Mouse (Mus musculus) limb, embryonic 12.5 days (tissue): ENCODE measurements at regions not wholly inside any gene's neighbourhood (a gene's known extent, or its start where the extent isn't known, plus 50 kb on each side); places are given as distances from the start of the nearest gene placed in this dataset.

Experiments
- ATAC-seq: fragments of 200-750 bp; cut with Nextera tagmentation; 2 replicates; pipeline ENCODE4 v1.8.0; 2017; ENCODE audit warnings: low read depth, moderate TSS enrichment; ENCODE audit not compliant: insufficient number of reproducible peaks, insufficient read depth, low FRiP score, low TSS enrichment
- H3K27ac ChIP-seq: fragments of 300-500 bp; sonication (generic); 2 replicates; pipeline ENCODE4 v1.5.1; 2016; ENCODE audit warnings: mild to moderate bottlenecking, moderate library complexity
- H3K27me3 ChIP-seq: fragments of 300-500 bp; sonication (generic); 2 replicates; pipeline ENCODE4 v1.6.1; 2016; ENCODE audit warnings: mild to moderate bottlenecking, moderate library complexity
- H3K36me3 ChIP-seq: fragments of 300-500 bp; sonication (generic); 2 replicates; pipeline ENCODE4 v1.6.1; 2016; ENCODE audit warnings: mild to moderate bottlenecking, moderate library complexity
- H3K4me1 ChIP-seq: fragments of 300-500 bp; sonication (generic); replicated peaks from 2 replicates; pipeline ENCODE4 v1.6.1; 2016
- H3K4me2 ChIP-seq: fragments of 300-500 bp; sonication (generic); 2 replicates; pipeline ENCODE4 v1.6.1; 2016; ENCODE audit warnings: mild to moderate bottlenecking, moderate library complexity
- H3K4me3 ChIP-seq: fragments of 300-500 bp; sonication (generic); replicated peaks from 2 replicates; pipeline ENCODE4 v1.5.1; 2016; ENCODE audit warnings: mild to moderate bottlenecking
- H3K9ac ChIP-seq: fragments of 300-500 bp; sonication (generic); replicated peaks from 2 replicates; pipeline ENCODE4 v1.6.1; 2016; ENCODE audit warnings: mild to moderate bottlenecking, moderate library complexity
- H3K9me3 ChIP-seq: fragments of 300-500 bp; sonication (generic); 2 replicates; pipeline ENCODE4 v1.6.1; 2016; ENCODE audit warnings: mild to moderate bottlenecking, moderate library complexity
- WGBS: fragments of 180-500 bp; shearing (Covaris S2); methylation state at CpG from one replicate; pipeline ENCODE4 v1.1.7; 2016; 5-methylcytosine and 5-hydroxymethylcytosine counted together

DNA sequence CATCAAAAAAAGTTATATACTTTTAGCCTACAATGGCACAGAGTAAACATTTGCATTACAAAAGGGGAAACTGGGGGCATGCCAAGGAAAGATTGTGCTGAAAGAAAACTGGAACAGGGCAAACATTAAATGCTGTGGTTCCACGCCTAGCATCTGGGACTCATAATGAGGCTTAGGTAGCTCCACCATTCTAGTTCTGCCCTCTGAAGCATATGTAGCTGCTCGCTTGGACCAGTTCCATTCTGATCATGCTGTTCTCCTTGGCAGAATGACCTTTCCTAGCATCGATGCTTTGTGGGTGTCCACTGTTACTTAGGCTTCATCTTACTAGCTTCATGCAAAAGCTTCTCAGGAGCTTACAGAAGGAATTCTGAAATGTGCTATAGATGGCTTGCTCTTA is 276.3 kb downstream of the C1d start:
- no peak overlapping the region for H3K4me2 ChIP-seq
- WGBS, result 78% methylated on average over 3 of the region's 3 CpGs
- H3K36me3 ChIP-seq, result no peaks in the 10 kb centered on the region
- H3K4me1 ChIP-seq, result no peaks in the 10 kb centered on the region
- no peak overlapping the region for H3K27ac ChIP-seq
- H3K9ac ChIP-seq, result no peak overlapping the region
- no peaks in the 10 kb centered on the region for H3K9me3 ChIP-seq
- no peak for ATAC-seq
- H3K27me3 ChIP-seq, result no peaks in the 10 kb centered on the region
- no peak overlapping the region for H3K4me3 ChIP-seq

DNA sequence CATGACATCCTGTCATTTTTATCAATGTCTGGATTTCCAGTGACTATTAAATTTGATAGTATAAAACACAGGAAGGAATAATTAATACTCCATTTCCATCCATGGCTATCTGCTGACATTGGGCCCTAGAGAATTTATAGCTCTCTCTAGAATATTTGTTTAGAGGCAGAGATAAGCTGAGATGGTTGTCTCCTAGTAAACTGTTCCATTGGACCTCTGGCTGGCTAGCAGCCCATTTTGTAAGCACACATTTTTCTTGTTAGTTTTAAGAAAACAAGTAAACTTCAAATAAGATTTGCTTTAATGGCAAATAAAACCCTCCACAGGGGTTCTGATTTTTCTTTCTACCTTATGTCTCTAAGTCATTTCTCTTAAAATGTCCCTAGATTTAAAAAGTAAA is 288.9 kb downstream of the C1d start:
- H3K36me3 ChIP-seq, result no peaks in the 10 kb centered on the region
- no peak overlapping the region for H3K27ac ChIP-seq
- H3K27me3 ChIP-seq, result peaks cover 2% of the 10 kb centered on the region; the same call in 1 of the 2 replicates
- H3K9ac ChIP-seq, result no peak overlapping the region
- no peak overlapping the region for H3K4me2 ChIP-seq
- 0 out of 2 replicates have a peak, but pooled peaks cover 2% of the 10 kb centered on the region for H3K4me1 ChIP-seq
- ATAC-seq, result no peak
- H3K4me3 ChIP-seq, result no peak overlapping the region
- no peaks in the 10 kb centered on the region for H3K9me3 ChIP-seq

DNA sequence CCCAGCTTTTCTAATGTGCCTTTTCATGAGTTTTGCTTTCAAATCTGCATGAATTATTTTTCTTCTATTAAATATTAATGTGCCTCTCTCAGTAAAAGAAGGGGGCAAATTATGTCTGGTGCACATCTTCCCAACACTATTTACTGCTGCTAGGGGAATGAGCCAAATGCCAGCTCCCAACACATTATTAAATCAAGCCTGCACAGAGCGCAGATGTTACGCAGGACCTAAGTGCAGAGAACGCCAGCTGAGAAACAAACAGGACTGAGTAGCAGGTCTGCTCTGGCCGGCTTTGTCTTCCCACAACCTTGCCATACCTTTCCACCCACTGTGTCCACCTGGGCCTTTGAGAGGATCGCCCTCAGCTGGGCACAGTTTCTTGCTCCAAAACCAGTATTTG is 291.8 kb downstream of the C1d start:
- H3K4me1 ChIP-seq, result 0 out of 2 replicates have a peak, but pooled peaks cover 2% of the 10 kb centered on the region
- H3K9ac ChIP-seq, result no peak overlapping the region
- no peaks in the 10 kb centered on the region for H3K9me3 ChIP-seq
- H3K4me2 ChIP-seq, result no peak overlapping the region
- WGBS, result 65% methylated on average over 5 of the region's 5 CpGs
- H3K27ac ChIP-seq, result no peak overlapping the region
- ATAC-seq, result no peak
- H3K4me3 ChIP-seq, result no peak overlapping the region
- peaks cover 2% of the 10 kb centered on the region; the same call in 1 of the 2 replicates for H3K27me3 ChIP-seq
- H3K36me3 ChIP-seq, result no peaks in the 10 kb centered on the region

DNA sequence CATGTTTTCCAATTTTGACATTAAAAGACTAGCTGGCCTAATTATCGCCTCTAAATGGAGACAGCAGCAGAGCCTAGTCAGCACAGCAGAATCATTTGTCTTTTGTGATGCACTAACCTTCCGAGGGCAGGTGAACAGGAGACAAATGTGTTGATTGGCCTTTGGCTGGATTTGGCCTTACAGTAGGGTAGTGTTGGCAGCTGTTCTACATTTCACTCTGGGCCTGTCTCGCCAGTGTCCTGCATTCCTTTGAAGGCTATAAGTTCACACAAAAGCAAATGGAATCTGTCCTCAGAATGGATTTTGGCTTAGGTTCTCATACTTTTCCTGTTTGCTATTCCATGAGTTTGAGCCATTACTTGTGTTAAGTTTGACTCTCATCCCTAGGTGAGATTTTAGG is 297.9 kb downstream of the C1d start:
- H3K27me3 ChIP-seq, result no peaks in the 10 kb centered on the region
- no peaks in the 10 kb centered on the region for H3K36me3 ChIP-seq
- peaks cover 6% of the 10 kb centered on the region; the same call in 1 of the 2 replicates for H3K4me1 ChIP-seq
- H3K27ac ChIP-seq, result no peak overlapping the region
- WGBS, result 40% methylated on average over 3 of the region's 3 CpGs
- no peak overlapping the region for H3K4me2 ChIP-seq
- 0 out of 2 replicates have a peak, but pooled peaks cover 5% of the 10 kb centered on the region for H3K9me3 ChIP-seq
- ATAC-seq, result no peak
- H3K9ac ChIP-seq, result no peak overlapping the region
- H3K4me3 ChIP-seq, result no peak overlapping the region

DNA sequence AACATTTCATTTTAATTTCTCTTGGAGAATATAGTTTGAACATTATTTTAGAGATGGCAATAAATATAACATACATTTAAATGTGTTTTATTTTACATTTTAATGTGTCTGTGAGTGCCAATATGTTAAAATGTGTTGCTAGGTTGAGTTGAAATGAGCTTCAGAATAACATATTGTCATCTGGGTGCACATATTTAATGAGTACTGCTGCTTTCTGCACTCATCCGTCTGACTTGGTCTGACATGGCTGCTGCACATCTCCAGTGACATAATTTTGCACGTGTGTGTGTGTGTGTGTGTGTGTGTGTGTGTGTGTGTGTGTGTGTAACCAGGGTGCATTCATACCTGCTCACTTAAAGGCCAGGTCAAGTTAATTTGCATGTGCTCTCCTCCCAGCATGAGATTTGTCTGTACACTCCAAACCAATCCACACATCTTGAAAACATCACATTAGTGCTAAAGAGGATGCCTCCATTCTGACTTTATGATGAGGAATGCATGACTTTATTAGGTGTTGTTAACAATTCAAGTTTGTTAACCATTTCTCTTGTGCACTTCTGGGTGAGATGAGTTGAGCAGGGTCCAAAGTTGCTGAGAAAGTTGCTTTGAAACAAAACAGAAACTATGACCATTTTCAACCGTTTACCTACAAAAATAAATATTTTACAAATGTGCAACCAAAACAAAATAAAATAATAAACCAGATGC is 334.6 kb downstream of the C1d start:
- Histone ChIP-seq H3K4me1 (no peaks in the 10 kb centered on the region), H3K27me3 (no peaks in the 10 kb centered on the region), H3K9me3 (no peaks in the 10 kb centered on the region), H3K36me3 (no peaks in the 10 kb centered on the region), H3K4me3 (no peak overlapping the region), H3K9ac (no peak overlapping the region), H3K27ac (no peak overlapping the region), H3K4me2 (no peak overlapping the region)
- ATAC-seq, result no peak
- WGBS, result 72% methylated on average over 3 of the region's 3 CpGs

DNA sequence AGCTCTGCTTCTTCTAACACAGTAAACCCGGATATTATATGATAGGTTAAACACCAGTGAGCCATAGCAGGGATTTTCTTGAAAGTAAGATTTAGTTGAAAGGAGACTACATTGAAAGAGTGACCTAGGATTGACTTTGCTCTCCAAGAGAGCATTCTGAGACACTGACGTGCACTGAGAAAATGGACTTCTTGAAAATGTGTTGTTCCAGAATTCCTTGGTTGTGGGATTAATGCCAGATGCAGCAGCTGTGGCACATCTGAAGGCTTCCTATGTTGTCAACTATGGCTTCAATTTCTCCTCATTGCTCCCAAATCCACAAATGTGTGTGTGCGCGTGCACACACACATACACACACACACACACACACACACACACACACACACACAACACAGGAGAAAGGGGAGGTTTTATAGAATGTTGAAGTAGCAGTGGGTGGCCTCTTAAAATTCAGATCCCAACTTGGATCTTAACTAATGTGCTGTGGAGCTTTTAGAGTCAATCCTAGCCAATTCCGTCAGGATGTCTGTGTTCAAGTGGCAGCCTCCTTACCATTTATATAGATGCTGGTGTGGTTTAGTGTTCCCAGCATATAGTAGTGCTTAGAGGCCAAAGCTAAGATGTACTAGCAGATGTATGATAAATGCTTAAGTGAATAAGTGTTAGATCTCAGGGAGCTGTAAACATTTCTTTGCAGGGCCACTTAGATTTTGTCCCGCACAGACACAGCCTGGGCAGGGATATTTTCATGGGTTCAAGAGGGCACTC is 346.5 kb downstream of the C1d start:
- no peak overlapping the region for H3K4me3 ChIP-seq
- peaks cover 20% of the 10 kb centered on the region for H3K4me1 ChIP-seq
- 0 out of 2 replicates have a peak overlapping the region, but pooled peaks have one; percentile 29 for H3K27ac ChIP-seq
- no peaks in the 10 kb centered on the region for H3K27me3 ChIP-seq
- H3K9ac ChIP-seq, result no peak overlapping the region
- H3K36me3 ChIP-seq, result no peaks in the 10 kb centered on the region
- no peaks in the 10 kb centered on the region for H3K9me3 ChIP-seq
- WGBS, result 34% methylated on average over 6 of the region's 6 CpGs
- peak; percentile 52; the same call in 1 of the 2 replicates for ATAC-seq
- no peak overlapping the region for H3K4me2 ChIP-seq

DNA sequence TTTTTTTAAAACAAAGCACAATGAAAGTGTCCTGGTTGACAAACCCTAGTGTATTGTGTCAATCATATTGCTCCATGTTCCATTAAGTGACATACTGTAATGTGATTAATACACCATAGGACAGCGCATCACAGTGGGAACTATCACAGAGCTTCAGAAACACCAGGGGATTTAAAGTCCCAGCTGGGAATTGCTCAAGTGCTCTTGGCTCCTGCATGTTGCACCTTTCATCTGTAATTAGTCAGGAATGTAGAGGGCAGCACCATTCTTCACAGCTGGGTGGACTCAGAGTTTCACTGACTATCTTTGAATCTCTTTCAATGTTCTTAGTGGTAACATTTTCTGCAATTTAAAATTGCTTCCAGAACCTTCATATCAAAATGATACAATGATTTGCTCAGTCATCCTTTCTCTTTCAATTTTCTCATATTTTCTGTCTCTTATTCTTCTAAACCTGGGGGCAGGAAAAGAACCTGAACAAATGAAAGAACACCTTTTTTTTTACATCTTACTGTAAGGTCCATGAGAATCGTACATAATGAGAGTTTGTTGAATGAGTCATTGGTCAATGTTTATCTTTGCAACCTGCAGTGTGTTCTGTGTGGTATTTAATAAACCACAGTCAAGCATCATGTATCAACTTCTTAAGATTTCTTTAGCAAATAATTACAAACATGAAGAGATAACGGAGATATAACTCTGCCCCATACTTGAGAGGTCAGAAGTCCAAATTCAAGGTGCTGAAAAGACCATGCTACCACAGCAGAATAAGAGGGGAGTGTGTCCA is 333.0 kb downstream of the Etaa1 start:
- Histone ChIP-seq H3K9ac (no peak overlapping the region), H3K9me3 (no peaks in the 10 kb centered on the region), H3K36me3 (no peaks in the 10 kb centered on the region), H3K27ac (no peak overlapping the region), H3K4me2 (no peak overlapping the region), H3K4me3 (no peak overlapping the region), H3K27me3 (no peaks in the 10 kb centered on the region), H3K4me1 (no peaks in the 10 kb centered on the region)
- WGBS, result 86% methylated on average over 3 of the region's 3 CpGs
- ATAC-seq, result no peak

DNA sequence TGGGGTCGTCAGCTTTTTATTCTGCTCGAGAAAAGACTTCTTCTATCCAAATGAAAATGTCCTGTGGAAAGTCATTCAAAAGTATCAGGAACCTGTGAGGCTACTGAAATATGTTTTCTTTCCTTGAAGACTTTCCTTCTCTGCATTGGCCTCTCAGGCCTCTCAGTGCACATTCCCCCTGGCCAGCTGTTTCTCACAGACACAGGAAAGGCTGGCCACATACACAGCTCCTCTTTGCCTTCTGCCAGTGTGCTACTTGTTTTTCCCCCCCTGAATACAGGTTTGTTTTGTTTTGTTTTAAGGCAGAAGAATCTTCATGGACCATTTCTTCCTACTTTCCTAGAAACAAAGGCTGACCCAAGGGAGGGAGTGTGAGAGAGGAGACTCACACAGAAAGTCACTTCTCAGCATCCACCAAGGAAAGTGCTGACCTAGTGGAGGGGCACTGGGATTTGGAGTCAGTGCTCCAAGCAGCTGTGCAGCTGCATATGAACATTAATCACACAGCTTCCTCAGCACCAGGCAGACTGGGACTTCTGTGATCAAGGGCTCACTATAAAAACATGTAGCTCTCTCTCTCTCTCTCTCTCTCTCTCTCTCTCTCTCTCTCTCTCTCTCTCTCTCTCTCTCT is 324.0 kb downstream of the Etaa1 start:
- Histone ChIP-seq H3K27me3 (no peaks in the 10 kb centered on the region), H3K27ac (no peak overlapping the region), H3K36me3 (no peaks in the 10 kb centered on the region), H3K9me3 (no peaks in the 10 kb centered on the region), H3K4me3 (no peak overlapping the region), H3K9ac (no peak overlapping the region), H3K4me2 (no peak overlapping the region), H3K4me1 (peaks cover 3% of the 10 kb centered on the region; the same call in 1 of the 2 replicates)
- WGBS, result 76% methylated on average over 2 of the region's 2 CpGs
- peak; percentile 68; the same call in 1 of the 2 replicates for ATAC-seq

DNA sequence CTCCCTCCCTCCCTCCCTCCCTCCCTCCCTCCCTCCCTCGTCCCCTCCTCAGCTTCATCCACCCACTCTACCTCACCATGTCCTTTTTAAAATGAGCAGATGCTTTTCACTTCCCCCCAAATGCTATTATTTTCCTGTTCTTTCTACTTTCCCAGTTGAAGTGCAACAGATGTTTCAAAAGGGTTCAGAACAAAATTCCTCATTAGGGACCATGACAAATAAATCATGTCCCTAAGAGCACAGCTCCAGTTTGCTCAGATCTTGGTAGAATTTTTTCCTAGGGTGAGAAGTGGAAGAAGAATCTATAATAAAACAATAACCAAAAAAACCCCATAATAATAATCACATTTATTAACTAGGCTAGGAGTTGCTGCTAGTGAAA is 323.5 kb downstream of the Etaa1 start:
- ATAC-seq, result no peak
- no peaks in the 10 kb centered on the region for H3K36me3 ChIP-seq
- no peak overlapping the region for H3K4me2 ChIP-seq
- H3K27me3 ChIP-seq, result no peaks in the 10 kb centered on the region
- H3K4me1 ChIP-seq, result peaks cover 3% of the 10 kb centered on the region; the same call in 1 of the 2 replicates
- no peak overlapping the region for H3K4me3 ChIP-seq
- WGBS, result no CpG with 5 or more reads among the region's 1 CpGs
- H3K9me3 ChIP-seq, result no peaks in the 10 kb centered on the region
- H3K27ac ChIP-seq, result no peak overlapping the region
- no peak overlapping the region for H3K9ac ChIP-seq

DNA sequence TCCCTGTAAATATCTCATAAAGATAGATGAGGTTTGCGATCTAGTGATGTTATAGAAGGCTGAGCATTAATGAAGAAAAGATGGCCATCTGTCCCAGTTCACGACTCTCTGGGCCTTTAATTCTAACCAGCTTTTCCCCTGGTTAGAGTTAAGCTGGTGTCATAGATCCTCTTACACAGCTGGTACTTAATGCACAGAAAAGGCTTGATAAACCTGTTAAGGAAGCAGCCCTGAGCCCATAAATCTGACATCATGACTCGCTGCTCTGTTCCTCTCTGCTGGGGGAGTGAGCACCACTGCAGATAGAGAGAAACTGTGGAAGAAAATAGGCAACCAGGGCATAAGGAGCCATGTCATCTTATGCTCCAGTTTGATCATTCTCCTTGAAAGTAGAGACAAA is 316.5 kb downstream of the Etaa1 start:
- Histone ChIP-seq H3K9me3 (no peaks in the 10 kb centered on the region), H3K4me3 (no peak overlapping the region), H3K36me3 (no peaks in the 10 kb centered on the region), H3K27ac (no peak overlapping the region), H3K27me3 (no peaks in the 10 kb centered on the region), H3K4me2 (no peak overlapping the region), H3K9ac (no peak overlapping the region), H3K4me1 (no peaks in the 10 kb centered on the region; the same call in 1 of the 2 replicates)
- 8% methylated on average over 3 of the region's 3 CpGs for WGBS
- no peak for ATAC-seq

DNA sequence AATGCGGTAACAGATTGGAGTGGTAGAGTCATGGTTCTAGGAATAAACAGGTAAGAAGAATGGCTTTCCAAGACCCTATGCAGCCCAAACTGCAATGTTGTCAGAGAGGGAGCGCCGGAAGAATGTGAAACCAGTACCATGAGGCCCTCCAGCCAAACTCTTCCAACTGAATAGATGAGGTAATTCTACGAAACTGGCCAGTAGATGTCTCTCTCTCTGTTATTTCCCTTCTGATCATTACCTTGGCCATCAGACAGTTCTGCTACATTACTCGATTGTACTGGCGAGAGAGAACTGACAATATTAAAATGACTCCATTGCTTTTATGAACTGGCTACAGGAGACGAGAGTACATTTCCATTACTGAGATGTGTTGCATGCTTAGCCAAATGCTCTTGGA is 313.8 kb downstream of the Etaa1 start:
- no peak overlapping the region for H3K4me2 ChIP-seq
- H3K9me3 ChIP-seq, result no peaks in the 10 kb centered on the region
- no peak for ATAC-seq
- no peaks in the 10 kb centered on the region; the same call in 1 of the 2 replicates for H3K4me1 ChIP-seq
- H3K36me3 ChIP-seq, result no peaks in the 10 kb centered on the region
- H3K27ac ChIP-seq, result no peak overlapping the region
- H3K9ac ChIP-seq, result no peak overlapping the region
- H3K27me3 ChIP-seq, result no peaks in the 10 kb centered on the region
- WGBS, result 83% methylated on average over 7 of the region's 7 CpGs
- no peak overlapping the region for H3K4me3 ChIP-seq
